Mouse (Mus musculus): ENCODE measurements around the gene Ubtd2.

The Ubtd2 gene

DNA sequence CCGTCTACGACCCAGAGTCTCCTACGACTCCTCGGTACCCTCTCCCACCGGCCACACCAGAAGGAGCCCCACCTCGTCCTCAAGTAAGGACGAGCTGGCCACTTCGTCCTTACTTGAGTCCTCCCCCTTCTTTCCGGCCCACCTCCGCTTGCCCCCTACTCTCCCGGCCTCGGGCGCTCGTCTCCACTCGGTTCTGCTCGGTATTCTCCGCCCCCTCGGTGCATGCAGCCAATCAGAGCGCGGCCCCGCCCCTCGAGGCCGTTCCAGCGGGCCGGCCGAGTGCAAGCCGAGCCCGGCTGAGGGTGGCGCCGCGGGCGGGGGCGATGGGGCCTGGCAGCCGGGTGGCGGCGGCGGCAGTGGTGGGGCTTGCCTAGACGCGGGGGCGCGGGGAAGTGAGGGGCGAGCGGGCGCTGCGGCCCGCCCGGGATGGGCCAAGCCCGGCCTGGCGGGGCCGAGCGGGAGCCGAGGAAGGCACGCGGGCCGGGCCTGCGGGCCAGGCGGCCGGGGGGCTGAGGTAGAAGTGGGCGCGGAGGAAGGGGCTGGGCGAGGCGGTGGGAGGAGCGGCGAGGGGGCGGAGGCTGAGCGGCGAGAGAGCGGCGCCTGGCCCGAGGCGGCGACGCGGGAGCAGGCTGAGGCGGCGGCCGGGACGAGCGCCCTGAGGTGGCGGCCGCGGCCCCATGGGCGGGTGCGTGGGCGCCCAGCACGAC, at the start of gene Ubtd2:
Ubtd2 (plus strand) TSS at position 571 of the 707 bp plus-strand sequence.
- DNase-seq, result peak; percentile 100

DNA sequence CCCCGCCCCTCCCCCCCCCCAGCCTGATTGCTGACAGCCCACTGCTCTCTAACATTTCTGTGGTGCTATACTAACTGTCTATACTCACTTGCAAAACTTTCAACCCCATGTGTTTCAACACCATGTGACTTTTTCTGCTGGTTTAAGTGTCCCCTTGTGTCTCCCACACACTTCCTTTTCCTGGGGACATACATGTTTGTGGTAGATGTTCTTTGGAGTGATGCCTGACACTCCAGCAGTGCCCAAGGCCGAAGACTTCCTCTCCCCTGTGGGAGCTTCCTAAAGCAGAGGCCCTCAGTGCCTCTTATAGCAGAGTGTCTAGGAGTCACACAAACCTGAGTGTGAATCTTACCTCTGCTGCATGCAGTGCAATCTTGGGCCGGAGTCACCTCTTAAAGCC, 47.3 kb upstream of the Ubtd2 start:
- DNase-seq, result no peak

DNA sequence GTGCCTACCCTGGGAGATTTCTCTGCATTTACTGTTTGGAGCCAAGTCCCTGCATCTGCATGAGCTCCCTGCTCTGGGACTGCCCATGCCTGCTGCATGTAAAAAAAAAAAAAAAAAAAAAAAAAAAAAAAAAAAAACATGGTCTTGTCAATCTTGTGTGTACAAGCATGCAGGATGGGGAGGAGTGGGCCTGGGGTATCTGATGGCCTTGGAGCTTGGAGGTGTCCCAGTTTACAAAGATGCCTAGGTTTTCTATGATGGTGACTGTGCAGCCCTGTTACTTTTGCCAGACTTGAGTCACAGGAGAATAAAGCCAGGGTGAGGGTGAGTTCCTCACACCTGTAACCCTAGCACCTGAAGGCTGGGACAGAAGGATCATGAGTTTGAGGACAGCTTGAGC, 46.1 kb upstream of the Ubtd2 start:
- DNase-seq, result no peak

DNA sequence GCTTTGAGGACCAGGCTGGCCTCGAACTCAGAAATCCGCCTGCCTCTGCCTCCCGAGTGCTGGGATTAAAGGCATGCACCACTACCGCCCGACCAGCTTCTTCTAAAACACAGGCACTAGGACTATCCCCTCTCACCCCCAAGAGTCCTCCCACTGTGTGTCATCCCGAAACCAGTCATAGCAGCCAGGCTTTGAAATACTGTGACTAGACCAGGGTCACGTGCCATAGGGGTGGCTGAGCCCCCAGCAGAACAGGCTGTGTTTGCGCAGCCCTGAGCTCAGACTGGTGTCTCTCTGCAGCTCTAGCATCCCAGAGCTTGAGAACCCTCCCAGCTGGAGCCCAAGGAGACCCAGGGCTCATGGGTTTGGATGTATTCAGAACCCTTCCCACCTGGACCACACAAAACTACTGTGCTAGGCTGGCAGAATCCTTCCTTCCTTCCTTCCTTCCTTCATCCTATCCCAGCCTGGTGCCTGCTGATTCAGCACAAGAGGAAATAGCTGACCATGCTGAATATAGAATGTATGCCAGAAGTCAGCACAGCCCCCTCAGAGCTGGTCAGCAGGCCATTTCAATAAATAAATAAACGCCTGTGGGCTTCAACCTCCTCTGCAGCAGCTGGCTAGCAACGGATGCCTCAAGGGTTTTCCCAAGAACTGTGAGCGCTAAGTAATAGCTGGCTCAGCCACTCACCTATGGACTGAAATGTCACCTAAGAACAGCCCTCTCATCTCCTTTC, 45.2 kb upstream of the Ubtd2 start:
- DNase-seq, result no peak

DNA sequence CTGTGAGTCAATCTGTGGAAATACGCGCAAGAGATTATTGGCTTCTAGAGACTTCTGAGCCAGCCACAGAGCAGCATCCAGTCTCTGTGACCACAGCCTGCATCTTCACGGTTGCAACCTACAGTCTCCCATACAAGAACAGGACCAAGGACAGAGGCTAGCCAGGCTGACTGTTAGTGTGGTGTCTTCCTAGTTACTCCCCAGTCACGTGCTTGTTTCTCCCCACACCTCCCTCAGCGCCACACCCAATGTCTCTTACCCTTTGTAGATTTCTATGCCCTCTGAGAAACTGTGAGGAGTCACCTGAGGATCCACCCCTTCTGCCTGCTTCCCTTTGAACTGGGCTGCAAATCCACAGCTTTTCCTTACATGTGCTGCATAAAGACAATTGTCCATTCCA, 35.2 kb upstream of the Ubtd2 start:
- no peak for DNase-seq

DNA sequence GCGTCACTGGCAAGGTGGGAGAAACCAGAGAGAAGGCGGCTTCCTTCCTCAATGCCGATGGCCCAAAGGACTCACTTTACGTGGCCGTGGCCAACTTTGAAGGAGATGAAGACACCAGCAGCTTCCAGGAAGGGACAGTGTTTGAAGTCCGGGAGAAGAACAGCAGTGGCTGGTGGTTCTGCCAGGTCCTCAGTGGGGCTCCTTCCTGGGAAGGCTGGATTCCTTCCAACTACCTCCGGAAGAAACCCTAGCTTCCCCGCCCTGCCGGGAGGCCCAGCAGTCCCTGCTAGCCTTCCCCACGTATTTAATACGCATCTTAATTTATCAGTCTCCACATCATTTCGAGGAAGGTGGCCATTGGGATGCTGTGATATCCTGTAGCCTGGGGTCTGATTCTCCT, 31.9 kb upstream of the Ubtd2 start:
- DNase-seq, result no peak

DNA sequence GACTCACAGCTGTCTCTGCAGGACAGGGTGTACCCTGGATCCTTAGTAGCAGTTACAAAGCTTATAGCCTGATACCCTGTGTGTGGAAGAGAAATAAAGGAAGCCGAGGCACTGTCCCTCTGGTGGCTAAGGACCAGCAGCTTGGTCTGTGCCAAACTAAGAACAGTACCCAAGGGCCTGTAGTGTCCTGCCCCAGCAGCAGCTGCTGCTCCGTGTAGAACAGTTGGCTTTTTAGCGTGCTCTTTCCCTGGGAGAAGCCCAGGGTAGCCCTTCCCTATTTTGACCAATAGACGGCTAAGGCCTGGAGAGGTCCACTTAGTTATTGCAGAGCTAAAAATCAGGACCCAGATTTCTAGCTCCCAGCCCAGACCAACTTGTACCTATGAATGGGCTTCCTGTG, 30.6 kb upstream of the Ubtd2 start:
- no peak for DNase-seq

DNA sequence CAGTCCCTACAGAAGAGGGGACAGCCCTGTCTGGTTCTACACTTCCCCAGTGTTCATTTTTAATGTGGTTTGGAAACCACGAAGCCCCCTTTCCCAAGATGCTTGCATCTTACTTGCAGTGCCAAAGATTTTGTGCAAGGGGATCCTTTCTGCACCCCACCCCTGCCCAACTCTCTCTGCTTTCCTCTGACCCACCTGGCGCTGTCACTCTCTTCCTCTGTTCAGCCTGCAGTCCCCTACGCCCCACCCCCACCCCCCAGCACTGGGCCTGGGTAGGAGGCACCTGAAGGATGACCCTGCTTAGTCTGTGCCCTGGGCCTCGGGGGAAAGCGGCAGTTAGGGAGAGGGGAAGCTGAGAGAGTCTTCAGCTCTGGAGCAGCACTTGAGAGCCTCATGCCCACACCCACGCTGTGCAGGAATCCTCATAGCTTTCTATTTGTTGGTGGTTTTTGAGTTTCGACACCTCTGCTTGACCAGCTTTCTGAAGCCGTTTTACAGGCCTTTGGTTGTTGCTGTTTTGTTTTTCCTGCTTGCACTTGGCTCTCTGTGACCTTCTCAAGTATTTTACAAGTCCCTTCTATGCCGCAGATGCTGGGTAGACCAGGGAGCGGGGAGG, 30.0 kb upstream of the Ubtd2 start:
- DNase-seq, result no peak

DNA sequence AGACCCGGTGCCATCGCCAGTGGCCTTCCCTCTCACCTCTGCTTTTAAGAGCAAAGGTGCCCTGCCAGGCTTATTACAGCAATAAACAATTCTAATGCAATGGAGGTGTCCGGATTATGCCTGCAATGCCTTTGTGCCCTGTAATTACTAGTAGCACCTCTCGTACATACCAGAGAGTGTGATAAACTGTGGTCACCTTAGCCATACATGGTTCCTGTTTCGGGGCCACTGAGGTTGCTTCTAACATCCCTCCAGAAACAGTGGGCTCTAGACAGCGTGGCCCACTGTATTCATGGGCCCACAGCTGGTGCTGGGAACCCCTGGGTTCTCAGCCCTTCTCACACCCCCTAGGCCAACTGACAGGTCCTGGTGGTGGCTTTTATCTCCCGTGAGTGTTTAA, 27.6 kb upstream of the Ubtd2 start:
- no peak for DNase-seq

DNA sequence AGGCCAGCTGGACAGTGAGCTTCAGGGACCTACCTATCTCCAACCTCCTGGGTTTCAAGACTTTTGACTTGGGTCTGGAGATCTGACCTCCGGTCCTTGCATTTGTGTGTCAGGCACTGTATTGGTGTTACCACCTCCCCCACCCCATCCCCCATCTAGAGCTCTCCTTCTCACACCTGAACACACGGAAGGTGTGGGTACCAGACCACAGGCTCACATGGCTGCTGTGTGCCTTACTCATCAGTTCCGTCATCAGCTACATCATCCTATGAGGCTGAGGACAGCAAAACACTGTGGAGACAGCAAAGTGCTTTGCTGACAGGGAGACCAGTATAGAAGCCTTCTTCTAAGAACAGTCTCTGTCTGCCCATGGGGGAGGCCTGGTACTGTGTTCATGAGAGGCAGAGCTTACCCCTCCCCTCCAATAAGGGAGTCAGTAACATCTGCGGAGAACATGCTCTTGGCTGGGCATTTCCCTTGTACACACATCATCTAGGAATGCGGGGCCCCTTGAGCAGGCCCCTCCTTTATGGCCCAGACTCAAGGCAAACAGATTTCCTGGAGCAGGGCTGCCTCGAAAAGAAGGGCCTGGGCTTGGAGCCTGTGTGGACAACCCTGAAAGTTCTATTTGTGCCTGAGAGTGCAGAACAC, 19.6 kb upstream of the Ubtd2 start:
- DNase-seq, result no peak

DNA sequence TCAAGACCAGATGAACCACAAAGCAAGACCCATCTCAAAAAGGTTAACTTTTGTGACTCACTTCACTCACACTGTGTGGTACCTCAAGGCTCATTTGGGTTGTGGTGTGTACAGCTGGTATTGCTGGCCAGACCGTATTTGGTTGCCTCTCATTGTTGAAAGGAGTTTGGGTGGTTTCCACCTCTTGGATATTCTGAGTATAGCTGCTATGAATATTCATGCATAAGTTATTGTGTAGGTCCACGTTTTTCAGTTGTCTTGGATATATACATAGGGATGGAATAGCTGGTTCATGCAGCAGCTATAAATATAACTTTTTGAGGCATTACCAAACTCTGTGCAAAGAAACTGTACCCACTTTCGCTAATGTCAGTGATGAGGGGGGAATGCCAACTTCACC, 12.6 kb upstream of the Ubtd2 start:
- DNase-seq, result no peak

DNA sequence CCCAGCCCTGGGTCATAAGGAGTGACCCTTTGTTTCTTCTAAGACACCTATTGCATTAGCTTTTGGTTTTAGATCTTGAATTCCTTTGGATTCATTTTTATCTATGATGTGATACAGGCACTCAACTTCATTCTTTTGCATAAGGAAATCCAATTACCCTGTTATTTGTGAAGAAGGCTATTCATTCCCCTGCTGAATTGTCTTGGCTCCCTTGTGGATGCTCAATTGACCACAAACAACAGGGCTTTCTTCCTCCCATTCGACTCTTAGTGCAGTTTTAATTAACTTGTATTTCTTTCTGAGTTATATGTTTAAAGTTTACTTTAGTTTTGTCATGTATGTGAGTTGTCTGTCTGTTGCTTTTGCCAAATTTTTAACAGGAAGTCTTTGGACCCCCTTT, 10.9 kb upstream of the Ubtd2 start:
- no peak for DNase-seq

DNA sequence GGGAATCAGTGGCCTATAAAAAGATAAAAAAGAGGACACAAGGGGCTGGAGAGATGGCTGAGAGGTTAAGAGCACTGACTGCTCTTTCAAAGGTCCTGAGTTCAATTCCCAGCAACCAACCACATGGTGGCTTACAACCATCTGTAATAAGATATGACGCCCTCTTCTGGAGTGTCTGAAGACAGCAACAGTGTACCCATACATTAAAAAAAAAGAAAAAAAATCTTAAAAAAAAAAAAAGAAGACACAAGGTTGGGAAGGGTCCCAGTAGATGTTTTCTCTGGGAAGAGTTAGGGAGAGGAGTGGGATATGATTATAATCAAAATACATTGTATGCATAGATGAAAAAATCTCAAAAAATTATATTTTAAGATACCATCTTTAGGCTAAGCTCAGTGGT, 10.0 kb upstream of the Ubtd2 start:
- DNase-seq, result no peak

DNA sequence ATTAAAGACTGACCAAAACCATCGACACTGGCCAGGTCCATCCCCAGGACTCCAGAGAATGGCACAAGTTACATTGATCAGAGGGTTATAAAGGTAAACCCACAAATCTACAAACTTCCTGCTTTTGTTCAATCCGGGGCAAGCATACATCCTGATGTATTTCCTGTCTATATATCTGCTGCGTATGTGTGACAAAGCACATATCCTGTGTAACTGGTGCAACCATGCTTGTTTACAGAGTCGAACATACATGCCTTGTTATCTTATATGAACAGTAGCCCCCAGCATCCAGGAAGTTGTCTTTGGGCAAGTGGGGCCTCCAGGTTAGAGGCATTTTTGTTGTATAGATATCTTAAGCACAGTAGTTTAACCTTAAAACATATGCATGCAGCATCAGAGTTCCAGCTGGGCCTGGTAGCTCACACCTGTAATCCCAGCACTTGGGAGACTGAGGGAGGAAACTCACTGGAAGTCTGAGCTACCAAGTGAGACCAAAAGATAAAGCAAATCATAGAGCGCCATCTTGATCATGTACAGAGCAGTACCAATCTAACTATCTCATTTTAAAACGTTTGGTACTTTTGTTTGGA, 9.4 kb upstream of the Ubtd2 start:
- no peak for DNase-seq

DNA sequence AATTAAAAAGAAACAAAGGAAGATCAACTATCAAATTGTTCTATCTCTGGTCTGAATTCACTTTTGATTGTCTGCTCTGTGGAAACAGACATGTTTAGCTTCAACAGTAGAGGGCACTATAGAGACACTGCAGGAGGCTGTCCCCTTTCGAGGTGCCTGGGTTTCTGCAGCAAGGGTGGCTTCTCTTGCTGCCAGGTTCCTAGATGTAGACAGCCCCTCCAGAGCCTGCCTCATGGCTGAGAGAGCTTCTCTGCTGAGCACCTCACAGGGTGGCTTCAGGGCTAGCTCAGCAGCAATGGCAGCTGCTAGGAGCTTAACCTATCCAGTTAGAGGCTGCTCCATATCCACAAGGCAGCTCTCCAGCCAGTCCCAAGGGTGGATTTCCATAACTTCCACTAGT, 5.0 kb upstream of the Ubtd2 start:
- peak; percentile 56 for DNase-seq

DNA sequence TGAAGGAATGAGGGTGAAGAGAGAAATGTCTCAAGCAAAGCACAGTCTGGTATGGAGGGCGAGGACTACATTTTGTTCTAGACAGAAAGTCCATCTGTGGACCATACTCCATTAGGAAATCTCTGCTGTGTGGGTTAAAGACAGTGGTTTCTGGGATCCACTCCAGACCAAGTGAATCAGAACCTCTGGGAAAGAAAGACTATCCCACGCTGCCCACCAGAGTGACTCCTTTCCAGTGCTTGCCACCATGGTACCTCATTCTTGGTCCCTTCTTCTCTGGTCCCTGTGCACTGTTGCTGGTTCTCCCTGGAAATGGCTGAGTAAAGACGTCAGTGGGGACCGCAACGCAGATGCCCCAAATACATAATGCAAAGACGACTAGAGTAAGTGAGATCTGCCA, 3.9 kb upstream of the Ubtd2 start:
- no peak for DNase-seq

DNA sequence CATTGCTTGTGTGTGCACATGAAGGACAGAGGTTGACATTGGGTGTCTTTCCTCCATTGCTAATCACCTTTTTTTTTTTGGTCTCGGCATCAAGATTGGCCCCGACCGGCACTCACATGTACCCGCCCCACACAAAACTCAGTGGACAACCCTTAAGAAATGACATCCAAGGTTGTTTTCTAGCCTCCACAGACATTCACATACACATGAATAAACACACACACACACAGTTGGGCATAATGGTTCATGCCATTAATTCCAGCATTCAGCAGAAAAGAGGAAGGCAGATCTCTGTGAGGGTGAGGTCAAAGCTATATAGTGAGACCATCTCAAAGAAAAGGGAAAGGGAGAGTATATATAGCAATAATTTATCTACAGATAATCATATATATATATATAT, 2.4 kb upstream of the Ubtd2 start:
- DNase-seq, result no peak

DNA sequence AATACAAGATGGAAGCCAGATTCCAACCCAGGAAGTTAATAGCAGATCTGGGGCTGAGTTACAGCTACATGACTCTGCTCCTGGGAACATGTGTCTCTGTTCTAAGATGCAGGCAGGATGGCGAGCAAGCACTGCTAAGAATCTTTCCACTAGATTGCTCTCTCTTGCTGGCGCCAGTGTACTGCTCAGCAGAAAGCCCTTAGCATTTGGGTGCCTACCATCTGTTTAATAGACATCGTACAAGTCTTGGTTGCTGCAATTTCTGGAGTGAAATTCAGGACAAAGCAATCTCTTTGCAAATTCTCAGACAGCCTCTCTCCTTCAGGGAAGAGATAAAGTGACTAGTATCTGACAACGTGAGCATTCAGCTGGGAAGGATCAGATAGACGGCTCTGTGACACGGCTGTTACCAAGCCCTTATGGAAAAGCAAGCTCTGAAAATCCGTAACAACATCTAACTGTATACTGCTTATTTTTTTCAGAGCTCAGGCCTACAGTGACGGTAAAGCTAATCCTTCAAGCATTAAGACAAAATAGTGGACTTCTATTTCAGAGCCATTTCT, 1.7 kb upstream of the Ubtd2 start:
- DNase-seq, result no peak

DNA sequence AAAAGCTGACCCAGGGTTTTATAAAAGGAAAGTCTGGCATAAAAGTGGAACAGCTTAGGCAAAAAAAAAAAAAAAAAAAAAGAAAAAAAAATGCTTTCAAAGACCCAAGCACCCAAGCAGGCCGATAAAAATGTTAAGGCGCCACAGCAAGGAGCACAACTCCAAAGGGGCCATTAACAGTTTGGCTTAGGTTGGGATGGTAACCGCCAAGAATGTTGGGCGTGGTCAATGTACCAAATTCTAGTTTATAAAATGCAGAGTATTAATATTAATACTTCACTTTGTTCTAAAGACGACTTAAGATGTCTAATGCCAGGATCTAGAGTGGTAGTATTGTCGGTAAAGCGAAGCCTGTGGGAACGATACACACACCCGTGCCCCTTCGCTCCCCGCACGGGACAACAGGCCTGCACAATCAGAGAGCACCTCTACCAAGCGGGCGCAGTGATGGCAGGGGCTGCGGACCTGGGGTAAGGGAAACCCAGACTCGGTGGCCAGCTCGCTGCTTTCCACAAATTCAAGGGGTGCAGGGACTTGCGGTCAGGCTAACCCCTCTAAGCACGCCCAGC, 855 bp upstream of the Ubtd2 start:
- DNase-seq, result no peak

DNA sequence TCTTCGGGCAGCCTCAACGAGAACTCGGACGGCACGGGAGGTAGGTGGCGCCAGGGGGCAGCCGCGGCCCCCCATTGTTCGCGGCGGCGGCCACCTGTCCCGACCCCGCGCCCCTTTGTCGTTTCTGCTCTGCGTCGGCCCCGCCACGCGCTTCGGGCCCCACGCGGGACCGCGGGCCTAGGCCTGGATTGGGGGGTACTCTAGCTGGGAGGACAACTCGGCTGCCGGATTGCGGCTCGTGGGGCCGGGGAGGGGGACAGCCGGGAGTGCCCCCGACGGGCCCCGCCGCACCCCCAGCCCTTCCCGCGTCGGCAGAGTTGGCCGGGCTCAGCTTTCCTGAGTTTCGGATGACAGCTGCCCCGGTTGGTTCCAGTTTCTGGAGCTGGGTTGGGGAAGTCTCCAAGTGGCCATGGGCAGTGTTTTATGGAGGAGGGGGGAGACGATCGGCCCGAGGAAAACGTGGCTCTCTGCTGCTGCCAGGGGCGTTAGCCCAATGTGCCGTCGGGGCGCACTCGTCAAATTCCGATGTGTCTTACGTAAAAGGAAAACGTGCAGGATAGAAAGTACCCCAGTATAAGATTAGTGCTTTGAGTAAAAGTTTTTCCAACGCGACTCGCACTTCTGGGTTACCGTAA, 454 bp downstream of the Ubtd2 start:
- no peak for DNase-seq

DNA sequence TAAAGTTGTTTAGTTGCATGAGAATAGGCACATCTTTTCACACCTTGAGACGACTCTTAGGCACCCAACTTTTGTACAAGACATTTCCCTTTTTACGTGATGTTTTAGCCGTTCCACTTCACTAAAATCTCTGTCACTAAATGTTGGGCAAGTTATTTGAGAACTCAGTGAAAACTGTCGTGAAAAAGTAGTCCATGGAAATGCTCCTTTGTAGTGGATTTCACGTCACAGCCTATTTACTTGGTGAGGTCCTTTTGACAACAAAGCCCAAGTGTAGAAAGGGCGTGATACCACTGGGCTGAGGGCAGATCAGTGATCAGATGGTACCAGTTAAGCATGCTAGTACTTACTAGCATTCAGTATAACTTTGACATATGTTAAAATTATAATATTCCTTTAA, 1.2 kb downstream of the Ubtd2 start:
- DNase-seq, result no peak

DNA sequence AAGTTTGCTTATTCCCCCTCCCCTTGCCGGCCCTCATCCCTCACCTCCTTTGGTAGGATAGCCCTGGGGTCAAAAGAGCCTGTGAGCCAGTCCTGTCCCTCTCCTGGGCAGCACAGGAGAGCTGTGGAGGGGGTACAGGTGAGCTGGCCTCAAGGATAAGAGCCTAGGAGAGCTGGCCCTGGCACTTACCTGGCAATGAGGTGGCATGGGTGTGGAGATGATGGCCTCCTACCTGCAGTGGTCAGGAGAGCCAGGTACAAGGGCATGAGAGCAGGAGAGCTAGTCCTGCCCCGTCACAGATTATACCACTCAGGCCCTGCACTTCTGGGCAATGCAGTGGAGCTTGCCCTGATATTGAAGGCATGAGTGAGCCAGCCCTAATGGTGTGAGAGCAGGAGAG, 9.1 kb downstream of the Ubtd2 start:
- no peak for DNase-seq

All from thymus, postnatal 4 days (tissue).